Mouse (Mus musculus): ENCODE measurements around the gene Cd163l1. TPM values are rescaled to one million over a fixed set of nuclear protein-coding genes. Genes with fewer than 3 reads are reported as not detected.

Gene Cd163l1
- 0.04 TPM in 1 of 2 replicates, not detected in the other for polyA plus RNA-seq (2012; rRNA removed)

DNA sequence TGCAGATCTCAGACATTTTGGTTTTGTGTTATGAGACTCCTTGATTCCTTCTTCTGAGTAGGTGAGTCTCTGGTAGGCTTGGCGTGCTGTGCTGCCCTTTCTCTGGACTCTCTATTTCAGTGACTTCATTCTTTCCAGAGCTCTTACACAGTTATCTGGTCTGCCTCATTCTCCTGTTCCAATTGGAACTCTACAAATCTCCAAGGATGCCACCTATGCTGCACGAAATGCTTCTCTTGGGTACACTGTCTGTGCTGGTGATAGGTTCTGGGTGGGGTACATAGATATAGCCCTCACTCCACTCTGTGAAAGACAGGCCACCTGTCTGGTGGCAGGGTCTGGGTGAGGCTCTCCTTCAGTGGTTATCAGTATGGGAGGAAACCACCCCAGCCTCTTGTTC lies at the start of gene Cd163l1:
Cd163l1 (plus strand) TSS at position 301 of the 400 bp plus-strand sequence.

DNA sequence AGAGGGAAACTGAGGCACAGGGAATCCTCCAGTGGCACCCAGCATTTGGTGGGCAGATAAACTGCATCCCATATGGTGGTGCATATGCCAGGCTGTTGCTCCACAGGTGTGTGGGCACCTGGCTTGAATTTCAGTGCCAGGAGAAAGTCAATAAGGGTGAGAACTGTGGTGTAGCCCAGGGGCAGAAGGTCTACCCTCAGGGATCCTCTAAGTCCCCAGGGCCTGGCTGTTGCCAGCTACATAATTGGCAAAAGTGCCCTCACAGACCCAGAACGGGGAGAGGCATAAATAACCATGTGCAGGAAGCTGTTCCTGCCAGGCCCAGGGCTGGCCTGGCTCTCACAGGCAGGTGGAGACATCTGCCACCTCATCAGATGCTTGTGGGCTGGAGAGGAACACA lies 45.1 kb upstream of the Cd163l1 start, which contains the start of gene Olfr523:
Olfr523 (plus strand) TSS at position 282 of the 400 bp plus-strand sequence.

DNA sequence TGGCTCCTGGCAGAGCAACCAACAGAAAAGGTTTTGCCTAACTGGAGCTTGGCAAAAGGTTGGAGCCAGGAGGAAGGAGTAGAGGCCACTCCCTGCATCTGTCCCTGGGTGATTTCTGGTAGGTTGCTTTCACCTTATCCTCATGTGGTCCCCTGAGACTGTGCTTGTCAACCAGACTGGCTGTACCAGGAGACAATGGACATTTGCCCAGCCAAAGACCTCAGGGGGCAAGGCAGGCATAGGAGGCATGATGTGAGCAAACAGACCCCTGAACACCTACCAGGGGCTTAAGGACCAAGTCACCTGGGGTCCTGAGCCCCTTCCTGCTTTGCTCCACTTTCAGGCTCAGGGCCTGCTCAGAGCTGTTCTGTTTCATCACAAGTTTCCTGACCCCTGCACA lies 12.2 kb upstream of the Cd163l1 start, which contains the start of gene Olfr524:
Olfr524 (minus strand) TSS at position 101 of the 400 bp plus-strand sequence.

DNA sequence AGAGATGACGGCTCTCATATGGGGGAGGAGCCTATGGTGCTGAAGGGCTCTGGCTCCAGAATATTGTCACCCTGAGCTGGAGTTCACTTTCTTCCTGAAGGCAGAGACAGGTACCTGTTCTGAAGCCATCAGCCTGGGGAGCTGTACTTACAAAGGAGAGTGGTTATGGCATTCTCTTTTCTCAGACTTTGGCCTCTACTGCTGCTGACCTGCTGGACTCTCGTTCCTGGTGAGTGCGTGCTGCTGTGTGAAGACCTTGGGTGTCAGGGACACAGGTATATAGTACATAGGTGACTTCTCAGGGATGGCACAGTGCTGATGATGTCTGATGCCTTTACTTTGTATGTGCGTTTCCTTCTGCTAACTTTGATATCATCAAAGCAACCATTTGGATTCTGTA lies 29.1 kb downstream of the Cd163l1 start, which contains the start of gene 5830411N06Rik:
5830411N06Rik (plus strand) TSS at position 69 of the 400 bp plus-strand sequence.

Other genes starting within 250 kb of the Cd163l1 start
- gene 6430531B16Rik, start 239.5 kb upstream of the Cd163l1 start, polyA plus RNA-seq (2012; rRNA removed), result 0.48 and 0.53 TPM in 2 replicates
- gene Adam8, start 225.7 kb upstream of the Cd163l1 start, polyA plus RNA-seq (2012; rRNA removed), result 9.3 and 9.4 TPM in 2 replicates
- 51.6 and 53.6 TPM in 2 replicates for gene Zfp511, start 181.9 kb upstream of the Cd163l1 start, polyA plus RNA-seq (2012; rRNA removed)
- gene Tubgcp2, start 181.6 kb upstream of the Cd163l1 start, polyA plus RNA-seq (2012; rRNA removed), result 47.7 and 68.0 TPM in 2 replicates
- 10.2 and 11.3 TPM in 2 replicates for gene Msx3, start 169.2 kb upstream of the Cd163l1 start, polyA plus RNA-seq (2012; rRNA removed)
- gene Caly, start 135.7 kb upstream of the Cd163l1 start, polyA plus RNA-seq (2012; rRNA removed), result 6.7 and 10.7 TPM in 2 replicates
- gene Prap1, start 124.9 kb upstream of the Cd163l1 start, polyA plus RNA-seq (2012; rRNA removed), result 1.5 TPM in 1 of 2 replicates, not detected in the other
- 20.8 and 23.8 TPM in 2 replicates for gene Fuom, start 115.8 kb upstream of the Cd163l1 start, polyA plus RNA-seq (2012; rRNA removed)
- 8.5 and 9.3 TPM in 2 replicates for gene Paox, start 102.5 kb upstream of the Cd163l1 start, polyA plus RNA-seq (2012; rRNA removed)
- 94.1 and 116 TPM in 2 replicates for gene Echs1, start 101.8 kb upstream of the Cd163l1 start, polyA plus RNA-seq (2012; rRNA removed)
- 31.4 and 49.2 TPM in 2 replicates for gene Mtg1, start 80.7 kb upstream of the Cd163l1 start, polyA plus RNA-seq (2012; rRNA removed)
- 0.80 and 0.83 TPM in 2 replicates for gene Sprn, start 63.4 kb upstream of the Cd163l1 start, polyA plus RNA-seq (2012; rRNA removed)
- gene Olfr522, start 53.5 kb upstream of the Cd163l1 start, polyA plus RNA-seq (2012; rRNA removed), result not detected in 2 replicates
- not detected in 2 replicates for gene Olfr523, start 45.0 kb upstream of the Cd163l1 start, polyA plus RNA-seq (2012; rRNA removed)
- not detected in 2 replicates for gene Olfr524, start 12.3 kb upstream of the Cd163l1 start, polyA plus RNA-seq (2012; rRNA removed)
- not detected in 2 replicates for gene 5830411N06Rik, start 29.0 kb downstream of the Cd163l1 start, polyA plus RNA-seq (2012; rRNA removed)
- not detected in 2 replicates for gene Olfr525, start 102.6 kb downstream of the Cd163l1 start, polyA plus RNA-seq (2012; rRNA removed)
- not detected in 2 replicates for gene Olfr527, start 115.8 kb downstream of the Cd163l1 start, polyA plus RNA-seq (2012; rRNA removed)
- not detected in 2 replicates for gene Olfr60, start 143.4 kb downstream of the Cd163l1 start, polyA plus RNA-seq (2012; rRNA removed)
- not detected in 2 replicates for gene Olfr530, start 158.1 kb downstream of the Cd163l1 start, polyA plus RNA-seq (2012; rRNA removed)
- not detected in 2 replicates for gene Olfr531, start 184.7 kb downstream of the Cd163l1 start, polyA plus RNA-seq (2012; rRNA removed)
- gene Olfr532, start 203.4 kb downstream of the Cd163l1 start, polyA plus RNA-seq (2012; rRNA removed), result not detected in 2 replicates
- not detected in 2 replicates for gene Olfr533, start 245.1 kb downstream of the Cd163l1 start, polyA plus RNA-seq (2012; rRNA removed)

Data from central nervous system, embryonic 11.5 days (tissue).